Comparison of ENCODE assay signal across 8 mouse cellular contexts in the genomic region with DNA sequence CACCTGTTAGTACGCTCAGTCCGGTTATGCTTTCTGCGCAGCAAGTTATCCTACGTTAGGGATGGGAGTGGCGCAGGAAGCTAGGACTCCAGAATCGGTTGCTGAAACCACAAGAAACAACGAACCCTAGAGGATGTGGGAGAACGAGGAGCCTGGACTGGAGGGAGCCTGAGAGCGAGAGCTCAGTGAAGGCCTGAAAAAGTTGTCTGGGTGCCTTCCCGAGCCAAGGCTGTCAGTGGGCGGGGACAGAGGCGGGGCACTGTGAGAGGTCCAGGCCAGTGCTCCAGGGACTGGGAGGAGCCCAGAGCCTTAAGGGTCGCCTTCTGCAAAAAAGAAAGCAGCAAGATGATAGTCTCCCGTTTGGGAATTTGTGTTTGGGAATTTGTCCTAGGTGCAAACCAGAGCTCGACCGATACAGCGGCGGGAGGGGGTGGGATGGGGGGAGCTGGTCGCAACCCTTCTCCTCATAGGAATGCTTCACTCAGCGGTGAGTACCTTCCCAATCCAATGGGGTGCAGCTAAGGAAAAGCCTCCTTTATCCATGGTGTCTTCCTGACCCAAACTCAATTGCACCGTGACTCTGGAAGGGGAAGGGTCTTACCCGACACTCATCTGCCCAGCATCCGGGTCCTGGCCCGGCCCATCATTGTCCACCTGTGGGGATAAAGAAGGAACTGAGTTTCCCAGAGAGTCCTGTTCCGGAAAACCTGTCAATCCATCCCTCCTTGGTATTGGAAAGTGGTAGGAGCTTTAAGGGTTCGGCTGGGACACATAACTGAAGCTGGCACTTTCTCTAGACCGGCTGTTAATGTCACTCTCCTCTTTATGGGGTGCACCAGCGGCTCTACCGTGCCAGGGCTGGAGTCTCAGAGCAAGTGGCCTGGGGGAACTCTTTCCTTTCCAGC.
DNase-seq lines count a peak whose midpoint lies in the region; ATAC-seq lines count a peak whose summit lies in the region.

No protein-coding gene starts in this region.

- no peak overlapping the region for H3K27ac ChIP-seq in forebrain, embryonic 14.5 days (ENCODE audit: low read depth, low read length)
- no peak overlapping the region for H3K27ac ChIP-seq in limb, embryonic 10.5 days
- no peak overlapping the region for H3K27ac ChIP-seq in midbrain, embryonic 12.5 days (replicated peaks)

- H3K9me3 ChIP-seq in forebrain, embryonic 14.5 days (replicated peaks; ENCODE audit: control insufficient read depth, low read length): no peaks in the 10 kb centered on the region; the same call in 1 of the 2 replicates
- 0 out of 2 replicates have a peak, but pooled peaks cover 1% of the 10 kb centered on the region for H3K9me3 ChIP-seq in limb, embryonic 10.5 days (replicated peaks)
- H3K9me3 ChIP-seq in midbrain, embryonic 12.5 days: no peaks in the 10 kb centered on the region; the same call in 1 of the 2 replicates

- peaks cover 7% of the 10 kb centered on the region for H3K4me1 ChIP-seq in forebrain, embryonic 14.5 days (ENCODE audit: control insufficient read depth, insufficient read depth, low read length)
- peaks cover 15% of the 10 kb centered on the region for H3K4me1 ChIP-seq in limb, embryonic 10.5 days
- peaks cover 13% of the 10 kb centered on the region; the same call in 1 of the 2 replicates for H3K4me1 ChIP-seq in midbrain, embryonic 12.5 days

- peaks cover 5% of the 10 kb centered on the region; the same call in 1 of the 2 replicates for H3K27me3 ChIP-seq in forebrain, embryonic 14.5 days (replicated peaks; ENCODE audit: control insufficient read depth, insufficient read depth, low read length)
- peaks cover 14% of the 10 kb centered on the region; the same call in 1 of the 2 replicates for H3K27me3 ChIP-seq in limb, embryonic 10.5 days (ENCODE audit: low read depth, poor library complexity, severe bottlenecking)
- H3K27me3 ChIP-seq in midbrain, embryonic 12.5 days: peaks cover 24% of the 10 kb centered on the region

- DNase-seq in cerebellum, postnatal 25 days: peak; percentile 5 to 26
- no peak for DNase-seq in cerebellum, adult 9-10 months
- DNase-seq in forebrain, embryonic 14.5 days (ENCODE audit: low spot score): peak; percentile 51
- peak; percentile 20 to 41 for DNase-seq in heart, postnatal 36 days
- peak; percentile 61 for DNase-seq in limb, embryonic 10.5 days (ENCODE audit: low spot score)
- peak; percentile 31 for DNase-seq in urinary bladder, postnatal 25 days (ENCODE audit: low spot score)

- WGBS in forebrain, embryonic 14.5 days: 4% methylated on average over 29 of the region's 29 CpGs
- 7% methylated on average over 29 of the region's 29 CpGs for WGBS in limb, embryonic 10.5 days
- WGBS in midbrain, embryonic 12.5 days: 5% methylated on average over 29 of the region's 29 CpGs

- ATAC-seq in forebrain, embryonic 14.5 days: no peak
- ATAC-seq in midbrain, embryonic 12.5 days (ENCODE audit: low FRiP score, low read depth): peak; percentile 88
- no peak for ATAC-seq in megakaryocyte, adult 5-6 weeks (ENCODE audit: poor library complexity, severe bottlenecking)

- no peaks in the 10 kb centered on the region for H3K36me3 ChIP-seq in forebrain, embryonic 14.5 days (ENCODE audit: control insufficient read depth, insufficient read depth, low read length)
- H3K36me3 ChIP-seq in limb, embryonic 10.5 days: no peaks in the 10 kb centered on the region
- H3K36me3 ChIP-seq in midbrain, embryonic 12.5 days: no peaks in the 10 kb centered on the region

- H3K4me2 ChIP-seq in forebrain, embryonic 14.5 days (ENCODE audit: low read length): peak overlapping the region; percentile 54
- peak overlapping the region; percentile 62 for H3K4me2 ChIP-seq in midbrain, embryonic 12.5 days (replicated peaks)

- intact Hi-C loops in heart, postnatal 36 days (cut with DNase I): no loop called here

- peak overlapping the region; percentile 27 for H3K4me3 ChIP-seq in forebrain, embryonic 14.5 days (ENCODE audit: low read depth, low read length)
- H3K4me3 ChIP-seq in limb, embryonic 10.5 days: peak overlapping the region; percentile 46
- peak overlapping the region; percentile 41 for H3K4me3 ChIP-seq in midbrain, embryonic 12.5 days

- peak overlapping the region; percentile 21; the same call in 1 of the 2 replicates for H3K9ac ChIP-seq in forebrain, embryonic 14.5 days (ENCODE audit: low read length)
- H3K9ac ChIP-seq in midbrain, embryonic 12.5 days (replicated peaks): peak overlapping the region; percentile 32
